Mouse (Mus musculus) layer of hippocampus, postnatal 36 days (tissue): ENCODE data around the gene Atxn10. TPM values are rescaled to one million over a fixed set of nuclear protein-coding genes. Genes with fewer than 3 reads are reported as not detected.
"Not testable (repeated sequence)": the region's sequence is repeated elsewhere in the genome, so short reads cannot be mapped to it uniquely, and the experiment has no call there.

Experiments used
- DNase-seq, 2 experiments: peaks; one replicate each; pipeline ENCODE4 v3.0.0; 2022
- total RNA-seq, 2 experiments: library from RNA; stranded (reverse); gene quantifications; 2 replicates each; pipeline ENCODE4 v1.2.3; 2021

Atxn10 gene
- total RNA-seq = 100 to 1,000 TPM; 290 to 315 TPM

DNA sequence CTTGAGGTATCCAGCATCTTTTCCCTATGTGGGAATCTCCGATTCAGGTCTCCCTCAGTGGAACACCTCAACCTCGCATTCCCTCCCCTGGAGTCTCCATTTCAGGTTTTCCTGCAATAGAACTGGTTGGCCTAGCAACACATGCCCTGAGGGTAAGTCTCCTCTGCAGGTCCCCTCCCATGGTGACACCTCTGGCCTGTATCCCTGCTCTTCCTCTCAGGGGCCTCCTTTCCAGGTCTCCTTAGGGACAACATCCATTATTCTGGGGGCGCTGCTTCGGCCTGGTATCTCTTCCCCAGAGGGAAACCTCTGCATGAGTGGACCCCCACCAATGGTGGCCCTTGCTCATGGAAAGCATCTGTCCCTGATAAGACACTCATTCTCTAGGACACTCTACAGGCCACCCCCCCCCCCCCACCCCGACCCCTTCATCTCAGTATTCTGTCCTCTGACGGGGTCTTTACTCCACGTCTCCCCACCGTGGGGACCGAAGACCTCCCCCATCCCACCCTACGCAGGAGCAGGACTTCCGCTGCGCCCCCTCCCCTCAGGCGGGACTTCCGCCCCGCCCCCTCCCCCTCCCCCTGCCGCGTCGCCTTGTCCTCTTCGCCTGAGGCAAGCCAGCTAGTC lies at the start of gene Atxn10:
Gene Atxn10, plus strand, starts transcription at position 575 of the 630 bp plus-strand sequence.
- DNase-seq = no peak

DNA sequence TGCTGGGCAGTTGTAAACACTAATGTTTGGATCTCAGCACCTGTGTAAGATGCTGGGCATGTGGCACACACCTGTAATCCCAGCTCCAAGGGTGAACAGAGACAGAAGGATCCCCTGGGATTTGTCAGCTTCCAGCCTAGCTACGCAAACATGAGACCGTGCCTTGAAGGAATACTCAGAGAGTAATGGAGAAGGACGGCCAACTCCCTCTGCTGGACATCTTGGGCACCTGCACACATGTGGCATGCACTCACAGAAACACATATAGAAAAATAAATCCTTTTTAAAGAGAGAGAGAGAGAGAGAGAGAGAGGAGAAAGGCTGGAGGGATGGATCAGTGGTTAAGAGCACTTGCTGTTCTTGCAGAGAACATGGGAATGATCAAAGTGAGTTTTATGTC lies 41.4 kb upstream of the Atxn10 start:
- DNase-seq = no peak

DNA sequence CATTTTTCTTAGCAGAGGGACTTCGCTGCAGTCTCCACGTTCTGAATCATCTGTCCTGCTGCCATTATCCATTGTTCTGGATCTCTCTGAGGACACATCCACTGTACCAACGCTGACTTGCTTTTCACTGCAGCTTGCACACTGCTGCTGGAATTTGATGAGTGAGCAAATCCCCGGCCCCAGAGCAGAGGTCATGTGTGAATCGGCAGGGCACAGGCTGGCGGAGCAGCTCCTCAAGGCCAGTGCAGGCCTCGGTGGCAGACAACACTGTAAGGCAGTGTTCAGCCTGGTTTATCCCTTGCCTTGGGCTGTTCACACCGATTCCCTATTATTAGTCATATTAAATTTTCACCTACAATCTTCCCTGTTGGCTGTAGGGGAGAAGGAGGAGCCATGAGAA lies 40.5 kb upstream of the Atxn10 start:
- DNase-seq = no peak

DNA sequence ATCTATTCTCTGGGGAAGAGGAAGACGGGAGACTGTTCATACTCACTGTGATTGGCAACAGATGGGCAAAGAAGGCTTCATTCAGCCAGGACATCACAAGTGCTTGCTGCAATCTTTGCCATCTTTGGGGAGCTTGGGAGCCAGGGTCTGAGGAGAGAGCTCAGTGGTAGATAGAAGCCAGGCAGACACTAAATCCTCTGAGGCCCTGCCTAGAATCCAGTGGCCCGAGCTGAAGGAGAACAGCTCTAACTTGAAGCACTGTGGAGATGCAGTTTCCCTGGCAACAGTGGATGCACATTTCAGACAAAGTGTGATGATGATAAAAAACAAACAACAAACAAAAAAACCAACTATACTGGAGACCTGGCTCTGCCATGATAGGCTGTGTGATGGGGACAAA lies 40.1 kb upstream of the Atxn10 start:
- DNase-seq = no peak

DNA sequence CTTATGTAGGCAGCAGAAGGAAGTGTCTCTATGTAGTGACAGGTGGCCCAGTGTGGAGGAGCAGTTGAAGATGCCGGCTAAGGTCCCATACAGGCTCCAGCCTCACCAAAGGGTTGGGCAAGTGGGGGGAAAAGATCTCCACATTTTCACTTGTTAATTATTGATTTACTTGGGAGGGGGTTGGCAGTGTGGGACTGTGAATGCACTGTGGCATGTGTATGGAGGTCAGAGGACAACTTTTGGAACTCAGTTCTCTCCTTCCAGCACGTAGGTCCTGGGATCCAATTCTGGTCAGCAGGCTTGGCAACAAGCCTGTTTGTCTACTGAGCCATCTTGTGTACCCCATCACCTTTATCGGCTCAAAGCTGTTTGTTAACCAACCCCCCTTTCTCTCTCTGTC lies 39.5 kb upstream of the Atxn10 start:
- DNase-seq = no peak

DNA sequence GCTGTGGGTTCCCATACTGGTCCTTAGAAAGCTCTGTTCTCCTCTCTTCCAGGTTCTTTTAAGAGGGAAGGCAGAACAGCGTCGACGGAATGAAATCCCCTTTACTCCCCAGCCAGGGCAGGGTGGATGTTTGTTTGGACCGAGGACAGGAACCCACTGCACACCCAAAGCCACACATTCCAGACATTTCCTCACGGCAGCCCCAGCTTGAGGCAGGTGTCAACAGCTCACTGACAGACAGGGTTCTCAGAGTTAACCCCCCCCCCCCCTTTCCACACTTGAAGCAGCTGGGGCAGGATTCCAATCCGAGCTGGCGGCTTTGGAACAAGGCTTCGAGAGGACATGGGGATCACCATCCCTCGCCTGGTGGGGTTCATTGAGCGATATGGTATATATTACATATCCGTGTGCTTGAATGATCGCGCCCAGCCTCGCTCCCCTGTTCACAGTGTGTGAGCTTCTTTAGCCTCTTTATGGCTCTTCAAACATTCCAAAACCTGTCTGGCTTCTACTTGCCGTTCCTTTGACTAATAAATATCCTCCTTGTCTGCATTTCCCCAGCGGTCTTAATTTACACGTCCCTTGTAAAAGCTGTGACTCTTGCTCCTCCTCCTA lies 37.8 kb upstream of the Atxn10 start:
- DNase-seq = no peak

DNA sequence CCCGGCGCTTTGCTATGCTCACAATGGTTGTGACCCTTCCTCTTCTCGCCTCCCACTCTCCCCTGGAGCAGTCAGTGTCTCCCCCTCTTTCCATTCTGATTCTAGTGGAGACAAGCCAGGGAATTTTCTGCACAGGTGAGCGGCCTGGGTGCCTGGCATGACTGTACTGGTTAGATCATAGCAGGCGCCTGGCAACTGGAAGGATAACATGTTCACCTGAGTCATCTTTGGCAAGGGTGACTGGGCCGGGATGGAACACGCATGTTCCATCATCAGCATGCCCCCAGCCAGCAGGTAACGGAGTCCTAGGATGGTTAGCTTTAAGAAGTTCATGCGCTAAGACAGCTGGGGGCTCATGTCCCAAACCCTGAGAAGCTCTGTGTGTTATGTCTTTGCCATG lies 37.1 kb upstream of the Atxn10 start:
- no peak for DNase-seq

DNA sequence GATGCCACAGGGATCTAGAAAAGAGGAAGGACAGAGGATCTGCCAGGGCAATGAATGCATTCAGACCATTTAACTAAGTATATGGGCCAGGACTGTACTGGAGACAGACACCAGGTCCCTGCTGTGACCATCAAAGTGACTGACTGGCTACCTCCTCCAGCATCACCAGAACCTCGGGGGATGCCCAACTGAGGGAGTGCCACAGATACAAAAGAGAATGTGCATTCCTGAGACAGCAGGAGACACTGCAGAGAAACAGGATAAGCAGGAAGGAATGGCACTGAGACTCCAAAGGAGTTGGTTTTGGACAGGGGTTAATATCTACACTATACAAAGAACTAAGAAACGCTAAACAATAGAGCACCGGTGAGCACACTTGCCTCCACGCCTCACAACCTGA lies 32.8 kb upstream of the Atxn10 start:
- no peak for DNase-seq

DNA sequence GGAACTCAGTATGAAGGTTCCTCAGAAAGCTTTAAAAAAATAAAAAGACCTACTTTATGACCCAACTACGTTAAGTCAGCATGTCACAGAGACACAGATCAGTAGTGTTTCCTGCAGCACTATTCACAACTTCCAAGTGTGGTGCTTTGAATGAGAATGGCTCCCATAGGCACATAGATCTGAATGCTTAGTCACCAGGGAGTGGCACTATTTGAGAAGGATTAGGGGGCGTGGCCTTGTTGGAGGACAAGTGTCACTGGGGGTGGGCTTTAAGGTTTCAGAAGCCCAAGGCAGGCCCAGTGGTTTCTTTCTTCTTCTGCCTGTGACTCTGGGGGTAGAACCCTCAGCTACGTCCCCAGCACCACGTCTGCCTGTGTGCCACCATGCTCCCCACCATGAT lies 32.1 kb upstream of the Atxn10 start:
- DNase-seq = no peak

DNA sequence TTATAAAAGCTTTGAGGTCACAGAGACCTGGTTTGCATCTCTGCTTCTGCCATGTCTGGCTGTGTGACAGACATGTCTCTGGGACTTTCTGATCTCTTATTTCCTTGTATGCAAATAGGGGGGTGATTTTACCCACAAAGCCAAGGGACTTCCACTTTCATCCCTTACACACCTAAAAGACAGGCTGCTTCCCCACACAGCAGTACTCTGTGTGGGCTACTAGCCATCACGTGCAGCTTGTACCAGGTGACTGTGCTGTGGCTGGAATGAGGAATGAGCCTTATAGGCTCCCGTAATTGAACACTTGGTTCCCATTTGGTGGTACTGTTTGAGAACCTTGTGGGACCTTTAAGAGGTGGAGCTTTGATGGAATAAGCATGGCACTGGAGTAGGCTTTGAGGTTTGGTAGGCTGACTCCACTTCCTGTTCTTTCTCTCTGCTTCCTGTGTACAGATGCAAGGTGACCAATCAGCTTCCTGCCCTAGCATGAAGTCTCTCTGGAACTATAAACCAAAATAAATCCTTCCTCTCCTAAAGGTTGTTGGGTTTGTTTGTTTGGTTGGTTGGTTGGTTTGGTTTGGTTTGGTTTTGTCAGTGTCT lies 28.9 kb upstream of the Atxn10 start:
- DNase-seq = no peak

DNA sequence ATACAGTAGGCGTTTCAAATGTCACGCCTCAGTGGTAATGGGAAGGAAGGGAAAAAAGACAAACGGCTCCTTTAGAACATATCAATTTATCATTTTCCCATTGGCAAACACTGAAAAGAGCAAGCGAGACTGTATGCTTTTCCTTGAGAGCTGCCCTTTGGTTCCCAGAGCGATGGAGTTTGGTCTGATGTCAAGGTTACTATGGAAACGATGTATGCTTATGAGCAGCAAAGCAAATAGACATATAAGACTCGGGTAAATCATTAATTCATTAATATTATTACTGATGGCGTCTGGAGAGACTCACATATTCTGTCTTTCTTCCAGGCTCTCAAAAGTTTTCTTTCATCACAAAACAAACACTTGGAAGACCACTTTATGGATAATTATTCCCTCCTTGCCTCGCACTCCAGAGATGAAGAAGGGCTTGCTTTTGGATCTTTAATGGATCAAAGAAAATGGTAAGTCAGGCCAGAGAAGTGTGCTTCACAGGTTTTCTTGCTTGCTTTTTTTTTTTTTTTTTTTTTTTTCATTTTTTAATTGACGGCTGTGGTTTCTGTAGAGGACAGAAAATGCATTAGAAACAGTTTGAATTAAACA lies 24.9 kb upstream of the Atxn10 start:
- DNase-seq = no peak

DNA sequence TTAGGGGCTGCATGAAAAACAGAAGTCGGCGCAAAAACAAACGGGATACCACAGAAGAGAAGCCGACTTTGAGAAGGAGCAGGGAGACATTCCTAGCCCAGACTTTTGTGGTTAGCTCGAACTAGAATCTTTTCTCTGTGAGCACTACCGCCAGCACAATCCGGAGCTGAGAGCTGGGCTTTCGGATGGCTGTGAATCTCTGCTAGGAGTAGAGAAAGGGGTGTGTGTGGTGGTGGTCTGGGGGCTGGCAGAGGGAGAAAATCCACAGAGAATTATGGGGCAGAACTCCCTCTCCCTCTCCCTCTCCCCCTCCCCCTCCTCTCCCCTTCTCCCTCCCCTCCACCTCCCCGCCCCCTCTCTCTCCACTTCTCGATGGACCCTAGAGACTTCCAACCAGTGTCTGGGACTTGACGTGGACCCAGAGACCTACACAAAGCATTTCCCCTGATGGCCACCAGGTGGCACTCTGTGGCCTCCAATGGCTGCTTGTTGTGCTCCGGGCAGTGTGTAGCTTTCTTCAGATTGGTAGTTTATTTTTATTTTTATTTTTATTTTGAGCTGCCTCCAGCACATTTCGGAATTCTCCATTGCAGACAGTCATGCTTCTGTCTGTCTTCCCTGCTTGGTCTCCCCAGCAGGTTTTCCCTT lies 20.5 kb upstream of the Atxn10 start:
- DNase-seq = peak; percentile 75 to 76

DNA sequence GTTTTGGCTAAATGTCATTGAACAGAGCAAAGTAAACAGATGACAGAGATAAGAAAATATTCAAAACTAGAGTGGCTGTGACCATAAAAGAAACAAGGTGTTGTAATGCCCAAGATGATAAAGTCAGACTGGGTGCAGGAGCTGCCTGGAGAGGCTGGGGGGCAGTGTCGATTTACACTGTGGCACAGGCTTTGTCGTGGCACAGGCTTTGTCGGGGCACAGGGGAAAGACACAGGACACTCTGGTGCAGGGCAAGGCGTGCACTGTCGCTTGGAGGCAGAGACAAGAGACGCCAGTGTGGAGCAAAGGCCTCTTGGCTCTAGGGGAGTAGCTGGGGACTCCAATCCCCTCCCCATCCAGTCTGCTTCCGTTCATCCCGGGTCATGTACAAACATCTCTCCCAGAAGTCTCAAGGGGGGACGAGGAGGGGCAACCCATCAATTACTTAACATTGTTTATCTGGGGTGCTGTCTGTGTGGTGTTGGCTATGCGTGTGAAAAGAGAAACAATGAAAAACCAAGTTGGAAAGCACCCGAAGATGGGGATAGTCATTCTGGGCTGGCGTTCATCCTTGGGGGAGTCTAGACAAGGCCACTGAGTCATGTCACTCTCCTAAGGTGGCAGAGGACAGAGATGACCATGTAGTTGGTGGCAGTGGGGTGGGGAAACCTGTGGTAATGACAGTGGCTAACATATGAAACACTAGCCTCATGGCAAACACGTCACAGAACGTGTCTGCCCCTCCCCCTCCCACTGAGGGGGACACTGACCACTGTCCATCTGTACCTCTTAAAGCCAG lies 19.5 kb upstream of the Atxn10 start:
- no peak for DNase-seq

DNA sequence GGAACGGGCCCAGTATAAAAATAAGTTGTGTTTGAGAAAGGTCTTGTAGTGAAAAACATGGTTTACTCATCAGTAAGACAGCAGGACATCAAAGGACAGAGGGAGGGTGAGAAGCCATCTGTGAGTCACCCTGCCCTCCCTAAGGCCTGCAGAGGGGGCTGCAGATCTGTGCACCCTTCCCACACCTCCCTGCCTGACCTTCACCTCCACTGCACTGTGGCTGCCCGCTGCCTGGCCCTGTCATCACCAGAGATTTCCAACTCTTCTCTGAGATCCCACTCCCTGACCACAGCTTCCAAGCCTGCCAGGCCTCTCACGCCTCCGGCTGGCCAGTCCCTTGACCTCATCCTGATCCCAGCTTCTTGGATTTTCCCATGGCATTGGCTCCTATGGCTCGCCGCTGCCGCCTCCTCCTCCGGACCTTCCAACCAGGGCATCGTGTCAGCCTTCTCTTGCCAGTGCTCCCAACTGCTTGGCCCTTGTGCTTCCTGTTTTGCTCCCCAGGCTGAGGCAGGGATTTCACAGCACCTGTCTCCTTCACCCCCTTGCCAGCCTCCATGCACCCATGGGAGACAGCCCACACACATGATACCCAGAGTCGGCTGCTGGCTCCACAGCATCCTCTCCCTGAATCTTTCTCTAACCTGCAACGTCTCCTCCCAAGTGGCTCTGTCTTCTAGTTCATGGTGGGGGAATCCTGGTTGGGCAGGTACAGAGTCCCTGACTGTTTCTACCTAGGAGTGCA lies 15.9 kb upstream of the Atxn10 start:
- DNase-seq = no peak

DNA sequence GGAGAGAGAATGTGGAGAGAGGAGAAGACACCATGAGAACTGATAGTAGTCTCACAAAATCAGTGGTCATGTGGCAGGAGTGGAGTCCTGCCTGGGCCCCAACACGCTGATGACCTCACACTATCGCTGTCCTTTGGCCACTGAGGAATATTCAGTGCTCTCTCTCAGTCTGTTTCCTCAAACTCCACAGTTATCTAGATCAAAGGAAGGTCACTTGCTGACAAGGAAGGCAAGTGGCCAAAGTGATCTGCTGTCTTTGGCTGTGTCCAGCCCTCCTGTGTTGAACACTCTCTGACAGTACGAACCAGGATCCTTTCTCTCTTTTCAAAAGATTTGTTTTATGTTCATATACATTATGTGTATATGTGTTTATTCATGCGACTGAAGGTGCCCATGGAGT lies 12.8 kb upstream of the Atxn10 start:
- no peak for DNase-seq

DNA sequence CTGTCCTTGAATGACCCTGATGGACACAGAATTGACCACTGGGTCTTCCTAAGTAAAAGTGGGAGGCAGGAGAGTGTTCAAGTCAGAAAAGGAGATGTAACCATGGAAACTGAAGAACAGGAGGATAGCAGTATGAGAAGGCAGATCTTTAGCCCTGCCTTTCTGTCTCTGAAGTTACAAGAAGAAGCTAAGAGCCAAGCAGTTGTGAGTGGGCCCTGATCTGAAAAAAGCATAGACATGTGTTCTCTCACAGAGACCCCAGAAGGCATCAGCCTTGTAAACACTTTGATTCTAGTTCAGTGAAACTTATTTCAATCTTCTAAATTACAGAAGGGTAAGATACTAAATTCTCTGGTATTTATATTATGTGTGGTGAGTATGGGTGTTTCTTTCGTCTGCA lies 11.6 kb upstream of the Atxn10 start:
- no peak for DNase-seq

DNA sequence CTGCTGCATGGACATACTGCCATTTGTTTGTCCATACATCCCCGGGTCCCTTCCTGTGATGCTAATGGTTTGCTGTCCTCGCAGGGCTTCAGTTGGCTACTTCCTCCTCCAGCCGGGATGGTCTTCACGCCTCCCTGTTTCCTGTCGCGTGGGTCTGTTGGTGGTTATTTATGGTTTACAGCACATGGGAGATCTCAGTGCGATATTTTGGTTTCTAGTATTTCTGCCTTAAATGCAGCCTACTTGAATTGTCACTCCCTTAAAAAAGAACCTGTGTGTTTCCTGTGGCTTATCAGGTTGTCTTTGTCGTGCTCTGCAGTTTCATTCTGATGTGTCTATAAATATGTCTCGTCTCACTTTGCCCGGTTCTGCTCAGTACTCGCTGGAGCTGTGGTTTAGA lies 8.2 kb upstream of the Atxn10 start:
- no peak for DNase-seq

DNA sequence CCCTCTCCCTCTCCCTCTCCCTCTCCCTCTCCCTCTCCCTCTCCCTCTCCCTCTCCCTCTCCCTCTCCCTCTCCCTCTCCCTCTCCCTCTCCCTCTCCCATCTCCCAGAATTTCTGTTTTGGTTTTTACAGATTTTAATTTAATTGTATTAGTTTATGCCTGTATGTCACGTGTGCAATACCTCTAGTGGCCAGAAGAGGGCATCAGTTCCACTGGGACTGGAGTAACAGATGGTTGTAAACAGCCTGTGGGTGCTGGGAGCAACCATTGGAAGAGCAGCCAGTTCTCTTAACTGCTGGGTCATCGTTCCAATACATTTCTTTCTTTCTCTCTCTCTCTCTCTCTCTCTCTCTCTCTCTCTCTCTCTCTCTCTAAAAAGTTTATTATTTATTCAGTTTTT lies 7.6 kb upstream of the Atxn10 start:
- DNase-seq = not testable (repeated sequence)

DNA sequence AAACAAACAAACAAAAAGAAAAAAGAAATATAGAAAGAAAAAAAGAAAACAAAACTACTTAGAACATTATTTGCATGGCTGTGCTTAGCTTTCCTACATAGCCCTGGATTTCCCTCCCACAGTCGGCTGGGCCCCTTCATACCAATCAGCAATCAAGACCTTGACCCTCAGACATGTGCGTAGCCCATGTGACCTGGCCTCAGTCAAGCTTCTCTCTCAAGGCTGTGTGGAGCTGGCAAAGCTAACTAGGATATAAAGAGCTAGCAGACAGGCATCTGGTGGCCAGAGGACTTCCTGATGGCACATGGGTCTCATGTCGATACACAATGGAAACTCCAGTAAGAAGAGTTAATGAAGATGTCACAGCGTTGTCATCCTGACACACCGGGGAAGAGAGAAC lies 6.9 kb upstream of the Atxn10 start:
- no peak for DNase-seq

DNA sequence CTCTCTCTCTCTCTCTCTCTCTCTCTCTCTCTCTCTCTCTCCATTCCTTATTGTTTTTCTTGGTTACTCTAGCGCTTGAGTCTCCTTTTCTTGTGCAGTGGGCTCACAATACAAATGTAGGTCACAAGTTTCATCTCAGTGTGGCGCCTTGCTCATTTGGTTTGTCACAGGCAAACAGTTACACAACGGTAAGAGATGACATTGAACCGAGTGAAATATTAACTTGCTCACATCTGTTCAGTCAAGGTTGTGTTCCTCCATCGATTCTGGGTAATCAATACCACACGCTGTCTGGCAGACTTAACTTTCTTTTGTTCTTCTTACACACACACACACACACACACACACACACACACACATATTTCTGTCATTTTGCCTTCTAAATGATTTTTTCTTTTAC lies 6.0 kb upstream of the Atxn10 start:
- no peak for DNase-seq

DNA sequence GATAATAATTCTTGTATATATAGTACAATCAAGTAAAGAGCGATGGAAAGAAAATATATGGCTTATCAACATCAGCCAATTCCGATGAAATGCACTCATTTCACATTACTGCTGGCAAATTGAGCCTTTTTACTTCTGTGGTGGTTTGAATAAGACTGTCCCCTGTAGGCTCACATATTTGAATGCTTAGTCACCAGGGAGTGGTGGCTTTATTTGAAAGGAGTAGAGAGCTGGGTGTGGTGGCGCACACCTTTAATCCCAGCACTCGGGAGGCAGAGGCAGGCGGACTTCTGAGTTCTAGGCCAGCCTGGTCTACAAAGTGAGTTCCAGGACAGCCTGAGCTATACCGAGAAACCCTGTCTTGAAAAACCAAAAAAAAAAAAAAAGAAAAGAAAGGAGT lies 2.5 kb upstream of the Atxn10 start:
- not testable (repeated sequence) for DNase-seq

DNA sequence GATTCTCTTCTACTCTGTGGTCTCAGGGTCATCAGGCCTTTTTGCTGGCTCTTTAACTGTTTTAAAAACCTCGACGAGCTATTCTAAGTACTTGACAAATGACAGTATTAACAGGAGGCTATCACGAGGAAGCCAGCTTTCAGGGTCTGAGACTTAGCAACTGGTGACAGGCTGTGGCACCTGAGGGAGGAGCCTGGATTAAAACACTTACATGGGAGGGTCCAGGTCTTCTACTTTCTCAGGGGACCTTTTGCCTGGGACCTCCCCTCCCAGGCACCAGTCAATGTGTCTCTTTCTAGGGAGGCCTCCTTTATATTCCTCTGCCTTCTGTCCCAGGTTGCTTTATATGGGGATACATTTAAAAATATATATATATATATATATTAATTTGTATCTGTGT lies 1.8 kb upstream of the Atxn10 start:
- no peak for DNase-seq
